Mouse (Mus musculus) adrenal gland, postnatal 4 days (tissue): ENCODE data around the gene Elmo1. TPM values are rescaled to one million over a fixed set of nuclear protein-coding genes. Genes with fewer than 3 reads are reported as not detected.

Experiments used
- DNase-seq, 2 experiments: peaks; one replicate each; pipeline ENCODE4 v3.0.0; 2021 to 2022; ENCODE audit warnings: low spot score in 2 of 2, mixed read lengths in 2 of 2
- total RNA-seq, 2 experiments: library from RNA; stranded (reverse); gene quantifications; 2 replicates each; pipeline ENCODE4 v1.2.3; 2021

The Elmo1 gene
- total RNA-seq, 2 experiments from 2014 or later, result 26.2 to 28.2 TPM

- DNase-seq, result no peak
Observed at GRCm38 (mm10) chr13:20150130-20150835, 59.9 kb downstream of the Elmo1 start.

DNA sequence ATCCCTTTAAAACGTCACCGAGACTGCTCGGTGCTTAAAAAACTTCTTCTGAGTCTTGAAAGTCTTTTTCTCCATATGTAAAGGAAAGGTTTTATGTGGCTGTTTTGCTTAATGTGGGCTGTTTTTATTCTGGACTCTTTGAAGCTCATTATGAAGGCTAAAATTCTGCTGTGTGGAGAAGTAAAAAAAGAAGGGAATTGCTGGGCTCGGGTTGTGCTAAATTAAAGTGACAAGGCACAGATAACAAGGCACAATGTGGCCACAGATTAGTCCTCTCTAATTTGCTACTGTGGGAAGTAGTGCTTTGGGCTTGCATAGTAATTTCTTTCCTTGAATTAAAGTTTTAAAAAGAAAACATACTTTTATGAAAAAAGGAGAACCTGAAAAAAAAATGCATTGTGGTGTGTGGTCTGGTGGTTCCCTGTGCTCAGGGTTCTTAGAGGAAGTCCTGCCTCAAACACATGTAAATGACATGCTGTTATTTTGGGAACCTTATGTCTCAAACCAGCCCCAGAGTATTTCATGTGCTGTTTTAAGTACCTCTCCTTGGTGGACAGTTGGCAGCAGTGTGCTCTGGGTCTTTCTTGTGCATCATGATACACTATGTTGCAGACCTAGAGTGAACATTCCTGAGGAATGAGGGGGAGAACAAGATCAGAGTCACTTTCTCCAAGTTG, 61.0 kb downstream of the Elmo1 start:
- no peak for DNase-seq

- no peak for DNase-seq
Observed at GRCm38 (mm10) chr13:20157059-20157458, 66.7 kb downstream of the Elmo1 start.

GRCm38 (mm10) chr13:20157529-20157928, 67.1 kb downstream of the Elmo1 start:
- DNase-seq, result no peak

DNA sequence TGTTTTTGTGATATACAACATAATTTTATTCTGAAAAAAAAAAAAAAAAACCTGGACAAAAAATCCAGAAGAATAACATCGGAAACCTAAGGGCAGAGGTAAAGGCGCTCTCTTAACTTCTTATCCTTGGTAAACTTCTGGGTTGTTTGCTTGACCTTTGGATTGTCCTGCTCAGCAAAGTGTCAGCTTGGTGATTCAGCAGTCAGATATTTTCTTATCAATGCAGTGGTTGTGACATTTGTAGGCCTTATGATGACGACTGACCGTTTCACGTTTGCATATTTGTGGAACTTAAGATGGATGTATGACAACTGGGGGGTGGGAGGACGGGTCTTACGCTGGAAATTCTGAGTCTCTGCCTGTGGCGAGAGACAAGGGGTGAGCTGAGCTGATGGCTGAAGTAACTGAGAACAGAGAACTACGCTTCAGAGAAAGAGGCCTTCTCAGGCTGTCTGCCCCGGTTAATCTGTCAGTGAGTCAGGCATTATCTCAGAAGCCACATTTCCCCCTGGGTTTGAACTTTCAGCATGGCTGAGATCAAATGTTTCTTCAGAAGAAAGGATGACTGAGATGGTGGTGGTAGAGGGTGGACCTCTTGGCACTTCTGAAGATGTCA, 73.1 kb downstream of the Elmo1 start:
- DNase-seq, result no peak

DNA sequence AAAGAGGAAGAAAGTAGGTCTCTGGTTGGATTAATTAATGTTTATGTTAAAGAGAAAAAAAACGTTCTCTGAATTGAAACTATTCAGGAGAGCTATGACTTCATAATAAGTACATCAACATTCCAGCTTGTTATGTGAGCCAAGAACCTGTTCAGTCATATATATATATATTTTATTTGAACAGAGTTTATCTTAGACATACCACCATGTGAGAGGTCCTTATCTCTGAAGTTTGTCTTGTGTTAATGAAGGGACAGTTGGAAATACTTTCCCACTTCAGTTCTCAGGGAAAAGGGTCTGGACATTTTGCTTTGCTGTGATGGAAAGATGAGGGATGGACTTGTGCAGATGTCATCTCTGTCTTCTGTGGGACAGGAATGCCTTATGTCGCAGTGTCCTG, 74.4 kb downstream of the Elmo1 start:
- DNase-seq, result no peak

- DNase-seq, result no peak
Observed at GRCm38 (mm10) chr13:20173987-20174654, 83.7 kb downstream of the Elmo1 start.

DNA sequence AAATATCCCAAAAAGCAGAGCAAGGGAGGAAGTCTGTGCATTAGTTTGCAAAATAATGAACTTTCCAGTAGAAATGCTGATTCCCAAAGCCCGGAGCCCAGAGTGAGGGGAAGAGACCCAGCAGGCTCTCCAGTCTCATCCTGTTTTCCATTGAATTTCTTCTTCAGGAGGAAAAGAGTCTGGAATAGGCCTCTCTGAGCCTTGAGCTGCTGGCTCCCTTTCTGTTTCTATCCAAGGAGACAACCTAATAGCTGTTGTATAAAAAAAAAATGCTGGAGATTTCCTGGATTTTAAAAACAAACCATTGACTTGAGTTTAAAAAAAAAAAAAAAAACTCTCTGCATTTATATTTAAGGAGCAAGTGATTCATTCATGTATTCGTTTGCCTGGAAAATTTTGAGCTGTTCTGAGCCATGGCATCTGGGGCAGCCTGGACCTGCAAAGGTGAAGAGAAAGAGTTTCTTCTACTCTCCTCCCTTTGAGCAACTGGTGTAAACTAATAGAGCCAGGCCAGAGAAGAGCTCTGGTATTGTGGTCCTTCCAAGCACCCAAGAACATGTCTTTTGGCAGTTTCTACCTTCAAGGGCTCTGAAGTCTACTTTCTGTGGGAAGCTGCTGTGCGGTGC, 84.4 kb downstream of the Elmo1 start:
- DNase-seq, result no peak

DNA sequence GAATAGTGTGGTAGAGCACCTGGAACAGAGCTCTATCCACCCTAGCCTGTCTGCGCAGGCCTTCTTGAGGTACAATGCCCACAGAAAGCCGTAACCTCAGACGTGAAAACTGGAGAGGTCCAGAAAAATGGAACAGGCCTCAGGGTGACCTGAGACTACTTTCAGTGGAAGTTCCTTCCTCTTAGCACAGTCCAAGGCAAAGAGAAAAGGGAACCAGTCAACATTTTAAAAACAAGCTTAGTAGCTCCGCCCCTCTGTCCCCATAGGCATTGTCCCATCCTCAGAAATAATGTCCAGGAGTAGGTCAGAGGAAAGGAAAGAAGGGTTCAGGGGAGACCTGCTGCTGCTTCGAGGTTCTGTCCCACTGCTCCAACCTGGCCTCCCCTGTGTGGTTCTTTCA, 90.3 kb downstream of the Elmo1 start:
- no peak for DNase-seq

DNA sequence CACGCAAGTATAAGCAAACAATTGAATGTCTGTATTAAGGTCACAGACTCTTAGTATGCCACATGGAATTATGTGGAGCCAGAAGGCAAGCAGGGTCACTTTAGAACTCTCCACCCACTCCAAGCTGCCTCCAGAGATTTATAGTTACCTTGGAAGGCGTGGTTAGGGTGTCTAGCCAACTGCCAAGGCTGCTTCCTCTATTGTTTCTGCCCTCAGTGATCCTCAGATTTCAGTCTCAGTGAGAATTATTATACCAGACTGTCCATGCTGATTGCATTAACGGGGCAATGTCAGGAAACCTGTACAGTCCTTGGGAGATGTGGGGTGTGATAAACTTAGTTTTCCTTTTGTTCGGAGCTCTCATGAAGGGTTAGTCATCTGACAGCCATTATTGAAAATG, 90.9 kb downstream of the Elmo1 start:
- no peak for DNase-seq

- no peak for DNase-seq
Observed at GRCm38 (mm10) chr13:20182239-20182825, 91.9 kb downstream of the Elmo1 start.

DNA sequence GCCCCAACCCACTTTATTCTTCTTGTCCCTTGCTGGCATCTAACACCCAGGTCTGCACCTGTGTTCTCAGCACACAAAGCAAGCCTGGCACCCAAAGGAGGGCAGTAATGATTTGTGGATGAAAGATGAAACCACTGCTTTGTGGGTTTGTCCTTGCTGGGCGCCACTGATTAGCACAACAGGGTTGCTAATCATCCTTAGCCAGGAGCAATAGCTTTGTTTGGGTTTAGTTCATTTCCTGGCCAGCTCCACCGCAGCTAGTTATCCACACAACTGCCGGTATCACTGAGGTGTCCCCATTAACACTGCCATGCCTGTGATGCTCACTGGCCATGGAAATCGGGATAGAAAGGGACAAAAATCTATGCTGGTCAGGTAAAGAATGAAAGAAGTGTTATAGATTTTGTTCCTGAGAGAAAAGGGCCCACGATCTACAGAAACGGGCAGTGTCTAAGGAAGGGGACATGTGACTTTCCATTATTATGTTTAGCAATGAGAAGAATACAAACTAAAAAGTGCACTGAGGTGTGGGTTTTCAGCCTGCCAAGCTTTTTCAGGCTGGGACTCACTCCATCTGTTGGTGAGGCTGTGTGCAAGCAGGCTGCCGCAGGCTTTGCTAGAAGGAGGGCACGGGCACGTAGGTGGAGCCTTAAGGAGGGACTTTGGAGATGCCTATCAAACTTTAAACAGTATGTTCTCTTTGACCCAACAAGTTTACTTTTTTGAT, 93.3 kb downstream of the Elmo1 start:
- no peak for DNase-seq

DNA sequence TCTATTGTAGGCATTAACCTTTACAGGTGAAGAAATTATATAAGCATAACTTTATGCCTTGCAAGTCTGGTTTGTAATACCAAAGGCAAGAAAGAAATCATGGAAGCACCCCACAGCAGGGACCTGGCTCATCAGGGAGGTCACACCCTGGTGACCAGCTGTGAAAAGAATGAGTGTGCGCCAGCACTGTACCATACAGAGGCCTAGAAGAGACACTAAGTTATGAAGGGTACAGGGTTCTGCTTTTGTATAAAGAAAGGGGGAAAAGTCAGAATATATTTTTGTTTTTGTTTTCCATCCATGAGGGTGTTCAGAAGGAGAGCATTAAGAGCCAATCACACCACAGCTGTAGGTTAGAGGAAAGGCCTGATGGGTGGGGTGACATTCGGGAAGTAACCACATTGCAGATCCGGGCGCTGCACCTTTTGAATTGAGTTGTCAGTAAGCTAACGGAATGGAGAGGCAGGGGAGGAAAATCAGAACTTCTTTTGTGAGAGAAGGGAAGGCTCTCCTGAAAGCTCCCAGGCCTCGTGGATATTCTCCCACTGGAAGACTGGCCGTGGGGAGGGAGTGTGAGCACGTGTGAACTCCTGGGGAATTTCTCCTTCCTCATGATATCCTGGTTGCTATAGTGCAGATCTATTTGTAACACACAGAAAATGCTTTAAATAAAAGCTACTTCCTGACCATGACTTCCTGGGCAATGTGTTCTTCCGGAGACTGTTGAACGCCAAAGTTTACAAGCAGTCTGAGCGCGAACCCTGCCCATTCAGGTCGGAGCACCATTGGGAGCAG, 94.0 kb downstream of the Elmo1 start:
- no peak for DNase-seq

GRCm38 (mm10) chr13:20185034-20185846, 94.8 kb downstream of the Elmo1 start:
- DNase-seq, result no peak

GRCm38 (mm10) chr13:20185847-20186213, 95.4 kb downstream of the Elmo1 start:
- no peak for DNase-seq

GRCm38 (mm10) chr13:20187647-20188046, 97.3 kb downstream of the Elmo1 start:
- DNase-seq, result no peak

DNA sequence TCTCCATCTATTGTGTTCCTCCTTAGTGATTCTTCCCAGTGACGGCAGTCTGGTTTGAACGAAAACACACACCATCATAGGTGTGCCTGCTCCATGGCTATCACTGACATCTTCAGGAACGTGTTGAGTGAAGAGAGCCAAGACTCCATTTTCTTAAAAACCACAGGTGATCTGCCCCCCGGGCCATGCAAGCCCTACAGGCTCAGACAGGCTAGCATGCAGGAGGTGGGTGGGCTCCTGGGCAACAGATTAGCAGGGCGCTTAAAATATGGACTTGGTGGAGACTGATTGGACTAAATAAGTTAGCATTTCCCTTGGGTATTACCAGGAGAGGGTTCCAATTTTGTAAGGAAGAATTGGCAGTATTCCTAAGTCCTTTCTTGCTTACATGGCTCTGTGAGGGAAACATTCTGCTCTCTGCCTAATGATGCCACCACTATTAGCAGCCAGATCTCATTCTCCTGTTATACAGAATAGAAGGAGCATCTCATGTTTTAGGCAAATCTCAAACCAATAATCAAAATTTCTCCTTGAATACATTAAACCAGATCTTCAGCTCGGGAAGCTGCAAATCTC, 101.7 kb downstream of the Elmo1 start:
- no peak for DNase-seq

DNA sequence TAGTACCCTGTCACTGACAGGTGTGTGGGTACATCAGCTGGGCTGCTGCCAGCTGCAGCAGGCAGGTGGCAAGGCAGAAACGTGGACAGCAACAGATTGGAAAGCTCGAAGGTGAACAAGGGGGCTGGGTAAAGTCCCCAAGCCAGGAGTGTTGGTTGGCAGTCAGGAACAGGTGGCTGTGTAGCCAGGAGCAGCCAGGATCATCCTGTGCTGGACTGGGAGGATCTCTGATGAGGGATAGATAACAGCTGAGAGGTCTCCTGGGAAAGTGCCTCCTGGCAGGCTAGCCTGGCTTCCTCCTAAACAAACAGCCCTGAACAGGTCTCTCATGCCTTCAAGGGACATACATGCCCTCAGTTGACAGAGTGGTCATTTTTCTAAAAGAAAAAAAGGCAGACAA, 110.2 kb downstream of the Elmo1 start:
- no peak for DNase-seq
